Mouse (Mus musculus): ENCODE measurements around the gene Fgd3. TPM values are rescaled to one million over a fixed set of nuclear protein-coding genes. Genes with fewer than 3 reads are reported as not detected.

The Fgd3 gene
- 0.31 and 0.46 TPM in 2 replicates for polyA plus RNA-seq (2021; fragmentation: Nextera tagmentation)
- long read RNA-seq, experiment 1, partial matches to known transcripts: 2 of 6 reads
- long read RNA-seq, experiment 1, other reads (novel, unspliced or antisense): 3 of 6 reads
- long read RNA-seq, experiment 2: 0 reads

DNA sequence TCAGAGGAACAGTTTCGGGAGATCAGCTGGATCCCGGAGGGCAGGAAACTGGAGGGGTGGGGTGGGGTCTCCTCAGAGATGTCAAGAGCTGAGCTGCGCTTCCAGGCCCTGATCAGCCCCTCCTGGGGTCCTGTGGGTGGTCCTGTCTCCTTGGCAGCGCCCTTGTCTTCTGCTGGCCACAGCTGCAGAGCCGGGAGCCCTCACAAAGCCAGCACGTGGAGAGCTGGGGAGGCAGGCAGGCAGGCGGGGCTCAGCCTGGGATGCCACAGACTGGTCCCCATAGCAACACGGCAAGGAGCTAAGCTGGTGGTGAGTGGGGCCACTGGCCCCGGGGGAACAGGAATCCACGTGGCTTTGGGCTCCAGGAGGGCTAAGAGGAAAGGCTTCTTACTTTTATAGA lies at the start of gene Fgd3:
Fgd3 (minus strand) TSS at position 272 of the 400 bp plus-strand sequence.

DNA sequence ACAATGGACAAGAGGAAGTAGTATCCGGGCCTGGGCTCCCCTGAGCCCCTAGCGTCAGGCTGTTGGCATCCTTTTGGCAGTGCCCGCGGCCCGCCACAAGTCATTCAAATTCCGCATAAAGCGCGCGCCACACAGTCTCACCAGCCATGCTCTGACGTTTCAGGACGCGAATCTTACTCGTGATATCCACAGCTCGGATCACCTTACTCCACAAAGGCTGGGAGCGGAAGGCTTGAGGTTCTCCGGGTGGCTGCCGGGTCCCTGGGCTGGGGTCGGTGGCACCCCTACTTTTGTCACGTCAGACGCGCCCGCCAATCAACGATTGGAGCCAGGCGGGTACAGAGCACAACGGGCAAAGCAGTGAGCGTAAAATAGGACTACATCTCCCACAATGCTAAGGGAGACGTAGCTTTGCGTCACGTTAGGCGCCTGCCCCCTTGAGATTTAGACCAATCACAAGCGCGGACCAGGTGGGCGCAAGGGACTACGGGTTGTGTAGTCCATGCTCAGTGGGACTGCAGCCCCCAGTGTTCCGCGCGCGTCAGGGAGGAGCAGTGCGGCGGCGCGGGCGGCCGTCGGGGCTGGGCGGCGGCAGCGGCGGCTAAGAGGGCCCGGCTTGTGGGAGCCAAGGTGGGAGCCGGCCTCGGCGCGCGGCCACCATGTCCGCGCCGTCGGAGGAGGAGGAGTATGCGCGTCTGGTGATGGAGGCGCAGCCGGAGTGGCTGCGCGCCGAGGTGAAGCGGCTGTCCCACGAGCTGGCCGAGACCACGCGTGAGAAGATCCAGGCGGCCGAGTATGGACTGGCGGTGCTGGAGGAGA lies 21.1 kb upstream of the Fgd3 start, which contains the start of gene Bicd2:
Bicd2 (plus strand) TSS at position 574 of the 819 bp plus-strand sequence.

DNA sequence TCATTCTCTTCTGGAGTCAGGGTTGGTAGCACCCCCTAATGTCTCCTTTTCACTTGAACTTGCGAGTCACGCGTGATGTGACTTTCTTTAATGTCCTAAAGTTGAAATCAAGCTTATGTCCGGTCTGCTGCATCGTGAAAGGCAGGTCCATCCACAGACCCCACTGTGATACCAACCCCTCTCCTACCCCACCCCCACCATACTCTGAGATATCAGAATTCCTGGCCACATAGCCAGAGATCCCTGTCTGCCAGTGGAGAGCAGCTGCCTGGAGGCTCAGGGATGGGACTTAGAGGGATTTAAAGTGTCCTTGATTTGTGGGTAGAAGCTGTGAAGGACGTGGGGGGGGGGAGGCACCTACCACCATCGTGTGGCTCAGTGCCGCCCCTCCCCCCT lies 71.6 kb downstream of the Fgd3 start, which contains the start of gene Susd3:
Susd3 (minus strand) TSS at position 240 of the 396 bp plus-strand sequence.

DNA sequence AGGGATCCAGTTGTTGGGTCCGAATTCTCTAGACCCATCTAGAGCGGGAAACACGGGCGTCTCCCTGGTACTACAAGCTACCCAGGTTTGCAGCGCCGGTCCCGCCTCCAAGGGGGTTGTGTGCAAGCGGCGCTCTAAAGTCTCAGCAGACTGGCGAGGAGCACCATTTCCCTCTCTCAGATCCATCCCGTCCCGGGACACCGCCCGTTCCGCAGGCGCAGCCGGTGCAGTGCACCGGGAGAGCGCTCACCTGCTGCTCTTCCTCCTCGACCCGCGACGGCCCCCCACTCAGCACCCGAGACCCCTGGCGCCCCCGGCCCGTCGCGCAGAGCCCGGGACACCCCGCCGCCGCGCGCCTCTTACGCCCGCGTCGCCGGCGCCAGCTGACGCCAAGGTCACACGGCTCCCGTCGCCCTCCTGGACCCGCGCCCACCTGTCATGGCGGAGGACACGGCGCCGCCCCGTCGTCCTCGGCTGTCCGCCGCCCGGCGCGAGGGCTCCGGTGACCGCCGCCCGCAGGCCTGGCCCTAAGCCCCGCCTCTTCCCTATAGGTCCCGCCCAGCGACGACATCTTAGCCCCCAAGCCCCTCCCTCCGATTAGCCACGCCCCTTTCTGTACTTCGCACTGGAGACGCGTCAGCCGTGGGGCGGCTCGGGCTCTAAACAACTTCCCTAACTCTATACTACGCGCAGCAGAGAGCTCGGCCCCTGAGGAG lies 104.4 kb downstream of the Fgd3 start, which contains the start of gene Card19:
Card19 (minus strand) TSS at position 534 of the 716 bp plus-strand sequence.

Other genes with a start within 250 kb of the Fgd3 start
- gene Wnk2, start 172.3 kb downstream of the Fgd3 start, polyA plus RNA-seq (2021; fragmentation: Nextera tagmentation): 7.9 and 13.0 TPM in 2 replicates
- 43.2 and 46.7 TPM in 2 replicates for gene Ninj1, start 132.8 kb downstream of the Fgd3 start, polyA plus RNA-seq (2021; fragmentation: Nextera tagmentation)
- 21.9 and 29.5 TPM in 2 replicates for gene Card19, start 104.3 kb downstream of the Fgd3 start, polyA plus RNA-seq (2021; fragmentation: Nextera tagmentation)
- 2.6 and 3.0 TPM in 2 replicates for gene Susd3, start 71.6 kb downstream of the Fgd3 start, polyA plus RNA-seq (2021; fragmentation: Nextera tagmentation)
- gene Bicd2, start 21.3 kb upstream of the Fgd3 start, polyA plus RNA-seq (2021; fragmentation: Nextera tagmentation): 9.0 and 9.1 TPM in 2 replicates
- gene Ippk, start 100.9 kb upstream of the Fgd3 start, polyA plus RNA-seq (2021; fragmentation: Nextera tagmentation): 8.1 and 8.9 TPM in 2 replicates
- 0.16 and 0.35 TPM in 2 replicates for gene Tes3-ps, start 173.0 kb upstream of the Fgd3 start, polyA plus RNA-seq (2021; fragmentation: Nextera tagmentation)
- 1.3 TPM in 2 replicates for gene Ecm2, start 184.5 kb upstream of the Fgd3 start, polyA plus RNA-seq (2021; fragmentation: Nextera tagmentation)
- gene Aspn, start 224.1 kb upstream of the Fgd3 start, polyA plus RNA-seq (2021; fragmentation: Nextera tagmentation): 0.16 and 0.47 TPM in 2 replicates

All from left cerebral cortex, adult 6 months (tissue).